Mouse (Mus musculus): Measurements from ENCODE around the gene Gatb.

DNA sequence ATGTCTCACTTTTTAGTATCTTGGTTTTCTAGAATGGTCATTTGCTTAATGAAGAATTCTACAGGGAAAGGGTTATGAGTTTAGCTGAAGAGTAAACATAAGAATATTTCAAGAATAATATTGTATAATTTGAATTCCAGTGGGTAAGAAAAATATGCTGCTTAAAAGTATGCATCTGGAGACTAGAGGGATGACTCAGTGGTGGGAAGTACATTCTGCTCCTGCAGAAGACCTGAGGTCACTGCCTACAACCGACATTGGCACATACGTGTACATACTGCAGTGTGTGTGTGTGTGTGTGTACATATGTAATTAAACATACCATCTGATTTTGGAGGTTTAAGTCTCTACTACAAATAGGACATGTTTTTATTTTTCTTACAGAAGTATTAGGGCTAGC, 61.7 kb downstream of the Gatb start:
- TF ChIP-seq CTCF (IDR thresholded peaks at IDR 0.05; ENCODE audit: control insufficient read depth, insufficient read depth, low read length), result no peak
- no peak for TF ChIP-seq POLR2A (IDR thresholded peaks at IDR 0.05; ENCODE audit: borderline replicate concordance, control insufficient read depth, low read depth, low read length)

Data from bone marrow, adult 2 months (tissue).